Comparison of ENCODE assay signal across 12 mouse cellular contexts in genomic region chr2:166784376-166784775, GRCm38 (mm10). TPM values are rescaled to one million over a fixed set of nuclear protein-coding genes. Genes with fewer than 3 reads are reported as not detected.
A peak's percentile ranks its signal among the peaks of the same experiment; 100 is the strongest.
DNase-seq lines count a peak whose midpoint lies in the region; ATAC-seq and TF ChIP-seq lines count a peak whose summit lies in the region.
"Had no signal": no experiment of that assay in that cellular context is flagged by ENCODE, and none has a peak within 500 bp of the region (broad histone marks: within the 10 kb centered on the region; RNA-seq: fewer than 3 reads in every experiment).

No protein-coding gene starts in this region.

- TF ChIP-seq POLR2A in heart, adult 2 months (IDR thresholded peaks at IDR 0.05; ENCODE audit: insufficient read depth, low read depth, low read length), result no peak
- no peak for TF ChIP-seq POLR2A in ES-Bruce4 (IDR thresholded peaks at IDR 0.05; ENCODE audit: insufficient read depth, low read length)
- TF ChIP-seq POLR2A in embryonic fibroblast, embryonic 13.5 days (IDR thresholded peaks at IDR 0.05; ENCODE audit: low read depth, low read length), result no peak

- H3K4me1 ChIP-seq in heart, adult 2 months (ENCODE audit: control insufficient read depth, insufficient read depth, low read length), result peaks cover 4% of the 10 kb centered on the region; the same call in 1 of the 2 replicates
- peaks cover 17% of the 10 kb centered on the region for H3K4me1 ChIP-seq in heart, embryonic 12.5 days (replicated peaks)
- H3K4me1 ChIP-seq in liver, postnatal 0 days (ENCODE audit: insufficient read depth), result peaks cover 8% of the 10 kb centered on the region
- H3K4me1 ChIP-seq in liver, embryonic 11.5 days (replicated peaks; ENCODE audit: control insufficient read depth, insufficient read depth, low read length), result no peaks in the 10 kb centered on the region
- peaks cover 3% of the 10 kb centered on the region for H3K4me1 ChIP-seq in ES-Bruce4 (ENCODE audit: control insufficient read depth, insufficient read depth, low read length)
- peaks cover 3% of the 10 kb centered on the region; the same call in 1 of the 2 replicates for H3K4me1 ChIP-seq in embryonic fibroblast, embryonic 13.5 days (ENCODE audit: control insufficient read depth, insufficient read depth, low read length)

- H3K79me2 ChIP-seq in heart, adult 2 months (replicated peaks; ENCODE audit: control insufficient read depth, insufficient read depth, low read length), result no peaks in the 10 kb centered on the region

- no peaks in the 10 kb centered on the region for H3K9me3 ChIP-seq in heart, embryonic 12.5 days (replicated peaks)
- no peaks in the 10 kb centered on the region for H3K9me3 ChIP-seq in liver, postnatal 0 days (ENCODE audit: low read length)
- H3K9me3 ChIP-seq in liver, embryonic 11.5 days (ENCODE audit: control insufficient read depth, low read length), result no peaks in the 10 kb centered on the region
- H3K9me3 ChIP-seq in ES-Bruce4 (replicated peaks; ENCODE audit: control insufficient read depth, insufficient read depth, low read length, poor library complexity, severe bottlenecking), result no peaks in the 10 kb centered on the region
- H3K9me3 ChIP-seq: forebrain, embryonic 10.5 days; heart, embryonic 15.5 days had no signal

- TF ChIP-seq CTCF in heart, adult 2 months (IDR thresholded peaks at IDR 0.05), result peak; percentile 22; the same call in 1 of the 2 replicates
- peak; percentile 52 for TF ChIP-seq CTCF in liver, postnatal 0 days (IDR thresholded peaks at IDR 0.05; ENCODE audit: low read depth)
- peak; percentile 78 for TF ChIP-seq CTCF in ES-Bruce4 (IDR thresholded peaks at IDR 0.05; ENCODE audit: low read depth, low read length)
- TF ChIP-seq CTCF in embryonic fibroblast, embryonic 13.5 days (IDR thresholded peaks at IDR 0.05; ENCODE audit: borderline replicate concordance, insufficient read depth, low read length), result peak; percentile 21; the same call in 1 of the 2 replicates

- no peak for ATAC-seq in heart, embryonic 12.5 days (ENCODE audit: insufficient number of reproducible peaks, low FRiP score)
- no peak for ATAC-seq in liver, postnatal 0 days
- no peak for ATAC-seq in liver, embryonic 11.5 days (replicated peaks; ENCODE audit: low FRiP score)

- H3K4me2 ChIP-seq in heart, embryonic 12.5 days, result no peak overlapping the region
- no peak overlapping the region for H3K4me2 ChIP-seq in liver, postnatal 0 days (ENCODE audit: low read depth, low read length)
- H3K4me2 ChIP-seq in liver, embryonic 11.5 days, result no peak overlapping the region
- H3K4me2 ChIP-seq: heart, embryonic 15.5 days had no signal

- H3K9ac ChIP-seq in heart, adult 2 months (ENCODE audit: low read depth, low read length), result no peak overlapping the region
- H3K9ac ChIP-seq in heart, embryonic 12.5 days, result no peak overlapping the region
- no peak overlapping the region for H3K9ac ChIP-seq in liver, postnatal 0 days (replicated peaks)
- H3K9ac ChIP-seq in liver, embryonic 11.5 days (ENCODE audit: low read depth, low read length), result no peak overlapping the region
- no peak overlapping the region for H3K9ac ChIP-seq in ES-Bruce4 (ENCODE audit: low read depth, poor library complexity, severe bottlenecking)
- H3K9ac ChIP-seq: heart, embryonic 15.5 days had no signal

- no peaks in the 10 kb centered on the region for H3K36me3 ChIP-seq in heart, adult 2 months (ENCODE audit: control insufficient read depth, insufficient read depth, low read length)
- no peaks in the 10 kb centered on the region for H3K36me3 ChIP-seq in heart, embryonic 12.5 days
- no peaks in the 10 kb centered on the region for H3K36me3 ChIP-seq in liver, postnatal 0 days (replicated peaks; ENCODE audit: insufficient read depth, low read length)
- H3K36me3 ChIP-seq in liver, embryonic 11.5 days (ENCODE audit: control insufficient read depth, insufficient read depth, low read length), result no peaks in the 10 kb centered on the region
- H3K36me3 ChIP-seq in ES-Bruce4 (ENCODE audit: control insufficient read depth, insufficient read depth, low read length, poor library complexity, severe bottlenecking), result no peaks in the 10 kb centered on the region
- H3K36me3 ChIP-seq: forebrain, embryonic 10.5 days; heart, embryonic 15.5 days had no signal

- WGBS in heart, adult 2 months, result 80% methylated on average over 6 of the region's 6 CpGs
- 77% methylated on average over 6 of the region's 6 CpGs for WGBS in heart, embryonic 12.5 days
- WGBS in liver, postnatal 0 days (ENCODE audit: insufficient replicate concordance), result 83% methylated on average over 6 of the region's 6 CpGs
- 79% methylated on average over 6 of the region's 6 CpGs for WGBS in liver, embryonic 11.5 days

- DNase-seq in heart, adult 2 months, result no peak
- no peak for DNase-seq in liver, postnatal 0 days
- DNase-seq in liver, embryonic 11.5 days (ENCODE audit: low spot score), result no peak
- no peak for DNase-seq in thymus, postnatal 4 days
- DNase-seq in adrenal gland, adult 8-10 months, result no peak
- DNase-seq: gastrocnemius, postnatal 10 days had no signal

- intact Hi-C loops in heart, adult 2 months (cut with DNase I), result loop anchor here (10.0 kb wide), 1 partner anchor 700 kb away; no protein-coding TSS in a partner anchor

- no peak for TF ChIP-seq EP300 in heart, adult 2 months (IDR thresholded peaks at IDR 0.05; ENCODE audit: insufficient read depth, low read depth, low read length)
- no peak for TF ChIP-seq EP300 in liver, postnatal 0 days (IDR thresholded peaks at IDR 0.05; ENCODE audit: low read depth)
- no peak for TF ChIP-seq EP300 in ES-Bruce4 (IDR thresholded peaks at IDR 0.05; ENCODE audit: insufficient read depth, low read depth, low read length)

- no peaks in the 10 kb centered on the region for H3K27me3 ChIP-seq in heart, adult 2 months (ENCODE audit: control insufficient read depth, insufficient read depth, low read length)
- peaks cover 9% of the 10 kb centered on the region; the same call in 1 of the 2 replicates for H3K27me3 ChIP-seq in heart, embryonic 12.5 days (replicated peaks)
- no peaks in the 10 kb centered on the region for H3K27me3 ChIP-seq in liver, postnatal 0 days (ENCODE audit: insufficient read depth, low read length)
- no peaks in the 10 kb centered on the region for H3K27me3 ChIP-seq in liver, embryonic 11.5 days (replicated peaks; ENCODE audit: control insufficient read depth, insufficient read depth, low read length)
- H3K27me3 ChIP-seq in ES-Bruce4 (ENCODE audit: control insufficient read depth, insufficient read depth, low read length, poor library complexity, severe bottlenecking), result no peaks in the 10 kb centered on the region

- no peak overlapping the region for H3K4me3 ChIP-seq in heart, adult 2 months
- H3K4me3 ChIP-seq in heart, embryonic 12.5 days, result no peak overlapping the region
- H3K4me3 ChIP-seq in liver, postnatal 0 days (ENCODE audit: low read depth, low read length), result no peak overlapping the region
- no peak overlapping the region for H3K4me3 ChIP-seq in liver, embryonic 11.5 days (ENCODE audit: low read depth, low read length)
- no peak overlapping the region for H3K4me3 ChIP-seq in ES-Bruce4 (ENCODE audit: low read depth, low read length)
- no peak overlapping the region for H3K4me3 ChIP-seq in embryonic fibroblast, embryonic 13.5 days (ENCODE audit: insufficient read depth, low read length)
- H3K4me3 ChIP-seq: forebrain, embryonic 10.5 days; heart, embryonic 15.5 days had no signal

- no peak overlapping the region for H3K27ac ChIP-seq in heart, adult 2 months
- H3K27ac ChIP-seq in heart, embryonic 12.5 days (ENCODE audit: poor library complexity, severe bottlenecking), result no peak overlapping the region
- H3K27ac ChIP-seq in liver, postnatal 0 days (ENCODE audit: low read depth), result no peak overlapping the region
- H3K27ac ChIP-seq in liver, embryonic 11.5 days (ENCODE audit: low read depth, low read length), result no peak overlapping the region
- no peak overlapping the region for H3K27ac ChIP-seq in ES-Bruce4 (ENCODE audit: insufficient read depth, low read length)
- no peak overlapping the region for H3K27ac ChIP-seq in embryonic fibroblast, embryonic 13.5 days (ENCODE audit: insufficient read depth, low read length)
- H3K27ac ChIP-seq: forebrain, embryonic 10.5 days; heart, embryonic 15.5 days; macrophage had no signal

RNA-seq across cellular contexts. Expression of gene Trp53rkb, which starts 8.0 kb away (rescaled TPM):
- 1 to 10 TPM; 2.2 to 3.0 TPM for total RNA-seq in heart, adult 2 months (2021)
- 1.4 and 1.8 TPM in 2 replicates for polyA plus RNA-seq in heart, adult 2 months (2012; rRNA removed)
- polyA plus RNA-seq in heart, embryonic 12.5 days (2016; fragmentation: Nextera tagmentation; extraction: Ambion mirVana), result 5.5 and 6.1 TPM in 2 replicates
- polyA plus RNA-seq in liver, postnatal 0 days (2015; fragmentation: Nextera tagmentation; extraction: Ambion mirVana), result 3.0 and 3.1 TPM in 2 replicates
- 7.6 and 9.5 TPM in 2 replicates for polyA plus RNA-seq in liver, embryonic 11.5 days (2014; fragmentation: Nextera tagmentation; extraction: Ambion mirVana)
- polyA plus RNA-seq in ES-Bruce4 (2011; ENCODE audit: insufficient read depth, insufficient read length, low read depth, missing spikeins), result 2.4 and 4.3 TPM in 2 replicates
- polyA plus RNA-seq in embryonic fibroblast, embryonic 13.5 days (2011; ENCODE audit: insufficient read length, low read depth, missing spikeins), result 1.3 and 1.7 TPM in 2 replicates
- 1 to 10 TPM; 3.9 to 8.1 (median 4.9) TPM for total RNA-seq in adrenal gland, adult 8-10 months (2022)

RNA-seq across cellular contexts. Expression of gene Arfgef2, which starts 21.0 kb away (rescaled TPM):
- total RNA-seq in heart, adult 2 months (2021), result 10 to 100 TPM; 45.4 to 50.4 TPM
- polyA plus RNA-seq in heart, adult 2 months (2012; rRNA removed), result 12.5 and 20.4 TPM in 2 replicates
- polyA plus RNA-seq in heart, embryonic 12.5 days (2016; fragmentation: Nextera tagmentation; extraction: Ambion mirVana), result 10.1 and 11.1 TPM in 2 replicates
- 2.5 and 2.7 TPM in 2 replicates for polyA plus RNA-seq in liver, postnatal 0 days (2015; fragmentation: Nextera tagmentation; extraction: Ambion mirVana)
- 11.3 and 12.7 TPM in 2 replicates for polyA plus RNA-seq in liver, embryonic 11.5 days (2014; fragmentation: Nextera tagmentation; extraction: Ambion mirVana)
- polyA plus RNA-seq in ES-Bruce4 (2011; ENCODE audit: insufficient read depth, insufficient read length, low read depth, missing spikeins), result 25.8 and 28.3 TPM in 2 replicates
- polyA plus RNA-seq in embryonic fibroblast, embryonic 13.5 days (2011; ENCODE audit: insufficient read length, low read depth, missing spikeins), result 24.9 and 32.3 TPM in 2 replicates
- total RNA-seq in adrenal gland, adult 8-10 months (2022), result 10 to 100 TPM; 59.7 to 83.9 (median 74.0) TPM

Comparison
In these comparisons a context has a peak if more than half of its experiments do, and no peak if none do; other contexts are left out.
1. CTCF ChIP-seq: peak in every context shown above with its lines; median percentile 78 in ES-Bruce4; 52 in liver, postnatal 0 days; 22 in heart, adult 2 months; 21 in embryonic fibroblast, embryonic 13.5 days.